Mouse (Mus musculus): ENCODE data around the gene Zfp691. TPM values are rescaled to one million over a fixed set of nuclear protein-coding genes. Genes with fewer than 3 reads are reported as not detected.

Zfp691 gene
- polyA plus RNA-seq, 1 experiment from 2014 or later, result 3.4 TPM

- Histone ChIP-seq H3K4me3 (ENCODE audit: low read depth, low read length) (no peak overlapping the region), H3K27ac (ENCODE audit: low read depth, low read length) (no peak overlapping the region), H3K36me3 (ENCODE audit: control insufficient read depth, insufficient read depth) (no peaks in the 10 kb centered on the region), H3K4me2 (replicated peaks; ENCODE audit: low read depth) (no peak overlapping the region), H3K27me3 (replicated peaks; ENCODE audit: control insufficient read depth, insufficient read depth, low read length) (no peaks in the 10 kb centered on the region), H3K4me1 (replicated peaks; ENCODE audit: control insufficient read depth, insufficient read depth, low read length) (no peaks in the 10 kb centered on the region), H3K9me3 (ENCODE audit: control insufficient read depth) (no peaks in the 10 kb centered on the region), H3K9ac (ENCODE audit: low read depth, low read length) (no peak overlapping the region)
- no peak for TF ChIP-seq CTCF (IDR thresholded peaks at IDR 0.05; ENCODE audit: low read depth)
- WGBS, result 82% methylated on average over 6 of the region's 6 CpGs
- ATAC-seq, result no peak
These were observed 15.4 kb upstream of the Zfp691 start for GRCm38 (mm10) chr4:119189392-119189791.

GRCm38 (mm10) chr4:119188060-119188785 lies 14.2 kb upstream of the Zfp691 start:
- Histone ChIP-seq H3K9me3 (ENCODE audit: control insufficient read depth) (no peaks in the 10 kb centered on the region), H3K4me2 (replicated peaks; ENCODE audit: low read depth) (no peak overlapping the region), H3K27me3 (replicated peaks; ENCODE audit: control insufficient read depth, insufficient read depth, low read length) (no peaks in the 10 kb centered on the region; the same call in 1 of the 2 replicates), H3K36me3 (ENCODE audit: control insufficient read depth, insufficient read depth) (no peaks in the 10 kb centered on the region), H3K9ac (ENCODE audit: low read depth, low read length) (no peak overlapping the region), H3K27ac (ENCODE audit: low read depth, low read length) (no peak overlapping the region), H3K4me3 (ENCODE audit: low read depth, low read length) (no peak overlapping the region), H3K4me1 (replicated peaks; ENCODE audit: control insufficient read depth, insufficient read depth, low read length) (no peaks in the 10 kb centered on the region)
- 35% methylated on average over 11 of the region's 11 CpGs for WGBS
- ATAC-seq, result no peak
- peak; percentile 55 for TF ChIP-seq CTCF (IDR thresholded peaks at IDR 0.05; ENCODE audit: low read depth)

- H3K36me3 ChIP-seq (ENCODE audit: control insufficient read depth, insufficient read depth), result no peaks in the 10 kb centered on the region
- H3K4me2 ChIP-seq (replicated peaks; ENCODE audit: low read depth), result no peak overlapping the region
- H3K27me3 ChIP-seq (replicated peaks; ENCODE audit: control insufficient read depth, insufficient read depth, low read length), result no peaks in the 10 kb centered on the region; the same call in 1 of the 2 replicates
- no peak overlapping the region for H3K4me3 ChIP-seq (ENCODE audit: low read depth, low read length)
- no peak overlapping the region for H3K27ac ChIP-seq (ENCODE audit: low read depth, low read length)
- 77% methylated on average over 4 of the region's 4 CpGs for WGBS
- TF ChIP-seq CTCF (IDR thresholded peaks at IDR 0.05; ENCODE audit: low read depth), result no peak
- no peaks in the 10 kb centered on the region for H3K4me1 ChIP-seq (replicated peaks; ENCODE audit: control insufficient read depth, insufficient read depth, low read length)
- no peaks in the 10 kb centered on the region for H3K9me3 ChIP-seq (ENCODE audit: control insufficient read depth)
- no peak for ATAC-seq
- H3K9ac ChIP-seq (ENCODE audit: low read depth, low read length), result no peak overlapping the region
These were observed 11.8 kb upstream of the Zfp691 start for GRCm38 (mm10) chr4:119185771-119186170.

- 40% methylated on average over 1 of the region's 1 CpGs for WGBS
- Histone ChIP-seq H3K27ac (ENCODE audit: low read depth, low read length) (no peak overlapping the region), H3K4me2 (replicated peaks; ENCODE audit: low read depth) (no peak overlapping the region), H3K4me3 (ENCODE audit: low read depth, low read length) (no peak overlapping the region), H3K36me3 (ENCODE audit: control insufficient read depth, insufficient read depth) (no peaks in the 10 kb centered on the region), H3K9ac (ENCODE audit: low read depth, low read length) (no peak overlapping the region), H3K27me3 (replicated peaks; ENCODE audit: control insufficient read depth, insufficient read depth, low read length) (no peaks in the 10 kb centered on the region; the same call in 1 of the 2 replicates), H3K9me3 (ENCODE audit: control insufficient read depth) (no peaks in the 10 kb centered on the region), H3K4me1 (replicated peaks; ENCODE audit: control insufficient read depth, insufficient read depth, low read length) (no peaks in the 10 kb centered on the region)
- no peak for ATAC-seq
- TF ChIP-seq CTCF (IDR thresholded peaks at IDR 0.05; ENCODE audit: low read depth), result no peak
These were observed 9.5 kb upstream of the Zfp691 start for GRCm38 (mm10) chr4:119183525-119183924.

GRCm38 (mm10) chr4:119181456-119181855 lies 7.5 kb upstream of the Zfp691 start:
- no peak overlapping the region for H3K9ac ChIP-seq (ENCODE audit: low read depth, low read length)
- TF ChIP-seq CTCF (IDR thresholded peaks at IDR 0.05; ENCODE audit: low read depth), result no peak

GRCm38 (mm10) chr4:119180133-119180707 lies 6.2 kb upstream of the Zfp691 start:
- Histone ChIP-seq H3K9me3 (ENCODE audit: control insufficient read depth) (no peaks in the 10 kb centered on the region), H3K27ac (ENCODE audit: low read depth, low read length) (no peak overlapping the region), H3K4me1 (replicated peaks; ENCODE audit: control insufficient read depth, insufficient read depth, low read length) (no peaks in the 10 kb centered on the region), H3K4me3 (ENCODE audit: low read depth, low read length) (no peak overlapping the region), H3K36me3 (ENCODE audit: control insufficient read depth, insufficient read depth) (no peaks in the 10 kb centered on the region), H3K27me3 (replicated peaks; ENCODE audit: control insufficient read depth, insufficient read depth, low read length) (no peaks in the 10 kb centered on the region; the same call in 1 of the 2 replicates), H3K9ac (ENCODE audit: low read depth, low read length) (no peak overlapping the region), H3K4me2 (replicated peaks; ENCODE audit: low read depth) (no peak overlapping the region)
- peak; percentile 40 for TF ChIP-seq CTCF (IDR thresholded peaks at IDR 0.05; ENCODE audit: low read depth)
- WGBS, result 29% methylated on average over 4 of the region's 4 CpGs
- no peak for ATAC-seq

More at GRCm38 (mm10) chr4:119181456-119181855, 7.5 kb upstream of the Zfp691 start:
- Histone ChIP-seq H3K27ac (ENCODE audit: low read depth, low read length) (no peak overlapping the region), H3K27me3 (replicated peaks; ENCODE audit: control insufficient read depth, insufficient read depth, low read length) (no peaks in the 10 kb centered on the region; the same call in 1 of the 2 replicates), H3K4me1 (replicated peaks; ENCODE audit: control insufficient read depth, insufficient read depth, low read length) (no peaks in the 10 kb centered on the region), H3K4me2 (replicated peaks; ENCODE audit: low read depth) (no peak overlapping the region), H3K9me3 (ENCODE audit: control insufficient read depth) (no peaks in the 10 kb centered on the region), H3K36me3 (ENCODE audit: control insufficient read depth, insufficient read depth) (no peaks in the 10 kb centered on the region), H3K4me3 (ENCODE audit: low read depth, low read length) (no peak overlapping the region)
- WGBS, result 78% methylated on average over 9 of the region's 9 CpGs
- ATAC-seq, result no peak

Data from intestine, postnatal 0 days (tissue).